Mouse (Mus musculus) erythroblast, embryonic 14.5 days (primary cell): Measurements from ENCODE around the gene Gm9945. TPM values are rescaled to one million over a fixed set of nuclear protein-coding genes. Genes with fewer than 3 reads are reported as not detected.

Source experiments
- H3K27me3 ChIP-seq: 2 replicates; pipeline ENCODE4 v1.6.1; 2012; ENCODE audit warnings: inconsistent platforms; ENCODE audit not compliant: control insufficient read depth
- H3K36me3 ChIP-seq: 2 replicates; pipeline ENCODE4 v1.6.1; 2012; ENCODE audit warnings: mild to moderate bottlenecking, inconsistent platforms; ENCODE audit not compliant: control insufficient read depth
- H3K4me1 ChIP-seq: 2 replicates; pipeline ENCODE4 v1.6.1; 2012; ENCODE audit warnings: inconsistent platforms; ENCODE audit not compliant: control insufficient read depth
- H3K4me3 ChIP-seq: replicated peaks from 2 replicates; pipeline ENCODE3; 2012; ENCODE audit warnings: moderate library complexity, mild to moderate bottlenecking, inconsistent platforms
- H3K9me3 ChIP-seq: 2 replicates; pipeline ENCODE4 v1.6.1; 2012; ENCODE audit warnings: low read length, inconsistent platforms, mixed read lengths; ENCODE audit not compliant: control insufficient read depth
- GATA1 ChIP-seq: IDR thresholded peaks from 2 replicates; pipeline ENCODE4 v1.6.1; 2012; ENCODE audit warnings: low read length, inconsistent platforms, mixed read lengths
- TAL1 ChIP-seq: IDR thresholded peaks from 3 replicates; pipeline ENCODE4 v1.6.1; 2012; ENCODE audit warnings: low read length, inconsistent platforms, mixed read lengths
- polyA plus RNA-seq: library from polyadenylated mRNA; stranded (reverse); fragments of >175 nt; gene quantifications from 2 replicates; pipeline ENCODE4 v1.2.3, GENCODE M21; 2012

Gene Gm9945
- polyA plus RNA-seq, 1 experiment: not detected

- Histone ChIP-seq H3K4me3 (peak overlapping the region; percentile 58), H3K36me3 (no peaks in the 10 kb centered on the region), H3K9me3 (peaks cover 9% of the 10 kb centered on the region; the same call in 1 of the 2 replicates), H3K4me1 (peaks cover 24% of the 10 kb centered on the region), H3K27me3 (peaks cover 72% of the 10 kb centered on the region)
- TF ChIP-seq GATA1 (no peak), TAL1 (no peak)
These were observed 22.5 kb upstream of the Gm9945 start for GRCm38 (mm10) chr11:53457372-53457954.

GRCm38 (mm10) chr11:53458996-53459395 lies 21.0 kb upstream of the Gm9945 start:
- TF ChIP-seq GATA1: no peak
- no peak for TF ChIP-seq TAL1
- peaks cover 35% of the 10 kb centered on the region for H3K4me1 ChIP-seq
- H3K9me3 ChIP-seq: peaks cover 15% of the 10 kb centered on the region; the same call in 1 of the 2 replicates
- H3K36me3 ChIP-seq: no peaks in the 10 kb centered on the region
- H3K4me3 ChIP-seq: no peak overlapping the region
- H3K27me3 ChIP-seq: peaks cover 81% of the 10 kb centered on the region

GRCm38 (mm10) chr11:53460192-53460591 lies 19.8 kb upstream of the Gm9945 start:
- Histone ChIP-seq H3K27me3 (peaks cover 82% of the 10 kb centered on the region), H3K36me3 (no peaks in the 10 kb centered on the region), H3K9me3 (peaks cover 21% of the 10 kb centered on the region), H3K4me1 (peaks cover 35% of the 10 kb centered on the region), H3K4me3 (no peak overlapping the region)
- no peak for TF ChIP-seq TAL1
- TF ChIP-seq GATA1: no peak

- Histone ChIP-seq H3K4me1 (peaks cover 41% of the 10 kb centered on the region), H3K27me3 (peaks cover 82% of the 10 kb centered on the region)
- TF ChIP-seq GATA1: no peak
- no peak for TF ChIP-seq TAL1
These were observed 18.2 kb upstream of the Gm9945 start for GRCm38 (mm10) chr11:53461727-53462126.

GRCm38 (mm10) chr11:53463551-53464424 lies 16.2 kb upstream of the Gm9945 start:
- Histone ChIP-seq H3K36me3 (no peaks in the 10 kb centered on the region), H3K4me1 (peaks cover 35% of the 10 kb centered on the region), H3K4me3 (peak overlapping the region; percentile 5), H3K9me3 (peaks cover 14% of the 10 kb centered on the region), H3K27me3 (peaks cover 80% of the 10 kb centered on the region)
- no peak for TF ChIP-seq GATA1
- TF ChIP-seq TAL1: no peak

More at GRCm38 (mm10) chr11:53461727-53462126, 18.2 kb upstream of the Gm9945 start:
- no peak overlapping the region for H3K4me3 ChIP-seq
- H3K9me3 ChIP-seq: peaks cover 21% of the 10 kb centered on the region
- H3K36me3 ChIP-seq: no peaks in the 10 kb centered on the region

GRCm38 (mm10) chr11:53466231-53466971 lies 13.6 kb upstream of the Gm9945 start:
- H3K27me3 ChIP-seq: peaks cover 98% of the 10 kb centered on the region

GRCm38 (mm10) chr11:53469294-53469967 lies 10.5 kb upstream of the Gm9945 start:
- Histone ChIP-seq H3K4me1 (peaks cover 19% of the 10 kb centered on the region), H3K4me3 (no peak overlapping the region), H3K27me3 (peaks cover 94% of the 10 kb centered on the region)

More at GRCm38 (mm10) chr11:53466231-53466971, 13.6 kb upstream of the Gm9945 start:
- Histone ChIP-seq H3K4me1 (peaks cover 39% of the 10 kb centered on the region), H3K36me3 (no peaks in the 10 kb centered on the region), H3K9me3 (peaks cover 12% of the 10 kb centered on the region), H3K4me3 (peak overlapping the region; percentile 38)
- TF ChIP-seq TAL1: no peak
- no peak for TF ChIP-seq GATA1

GRCm38 (mm10) chr11:53469968-53470695 lies 9.8 kb upstream of the Gm9945 start, which contains the start of gene Gm9837:
Gene Gm9837, minus strand, starts transcription at chr11:53470479.
- Histone ChIP-seq H3K9me3 (no peaks in the 10 kb centered on the region), H3K36me3 (no peaks in the 10 kb centered on the region), H3K27me3 (peaks cover 94% of the 10 kb centered on the region), H3K4me1 (peaks cover 19% of the 10 kb centered on the region), H3K4me3 (no peak within 1 kb of the TSS)
- TF ChIP-seq GATA1 (no peak), TAL1 (no peak)

More at GRCm38 (mm10) chr11:53469294-53469967, 10.5 kb upstream of the Gm9945 start:
- no peak for TF ChIP-seq GATA1
- no peak for TF ChIP-seq TAL1
- Histone ChIP-seq H3K36me3 (no peaks in the 10 kb centered on the region), H3K9me3 (peaks cover 3% of the 10 kb centered on the region)
